Mouse (Mus musculus) ZHBTc4 (cell line): ENCODE results near the gene Tlr2.
"Not testable (repeated sequence)": the region's sequence is repeated elsewhere in the genome, so short reads cannot be mapped to it uniquely, and the experiment has no call there.

Experiments
- DNase-seq: peaks from one replicate; pipeline ENCODE4 v3.0.0-alpha.2; 2011; ENCODE audit warnings: low read depth, low spot score

Gene Tlr2

GRCm38 (mm10) chr3:83841095-83841850 is at the start of gene Tlr2:
TSS of gene Tlr2 (minus strand) at chr3:83841767.
- DNase-seq, result peak; percentile 76

- DNase-seq, result no peak
Measured at GRCm38 (mm10) chr3:83885163-83885562, 43.6 kb upstream of the Tlr2 start.

- DNase-seq, result peak; percentile 89
Measured at GRCm38 (mm10) chr3:83879261-83880050, 37.9 kb upstream of the Tlr2 start.

GRCm38 (mm10) chr3:83878801-83879200 is 37.2 kb upstream of the Tlr2 start:
- DNase-seq, result peak; percentile 55

GRCm38 (mm10) chr3:83876299-83876698 is 34.7 kb upstream of the Tlr2 start:
- peak; percentile 40 for DNase-seq

GRCm38 (mm10) chr3:83875078-83875477 is 33.5 kb upstream of the Tlr2 start:
- DNase-seq, result not testable (repeated sequence)

- peak; percentile 92 for DNase-seq
Measured at GRCm38 (mm10) chr3:83872853-83873252, 31.3 kb upstream of the Tlr2 start.

- peak; percentile 86 for DNase-seq
Measured at GRCm38 (mm10) chr3:83871962-83872361, 30.4 kb upstream of the Tlr2 start.

- DNase-seq, result peak; percentile 57
Measured at GRCm38 (mm10) chr3:83871559-83871958, 30.0 kb upstream of the Tlr2 start.

GRCm38 (mm10) chr3:83869776-83870175 is 28.2 kb upstream of the Tlr2 start:
- peak; percentile 64 for DNase-seq

- peak; percentile 37 for DNase-seq
Measured at GRCm38 (mm10) chr3:83867026-83867425, 25.5 kb upstream of the Tlr2 start.

- DNase-seq, result no peak
Measured at GRCm38 (mm10) chr3:83865216-83865615, 23.6 kb upstream of the Tlr2 start.

GRCm38 (mm10) chr3:83864064-83864548 is 22.5 kb upstream of the Tlr2 start:
- no peak for DNase-seq

GRCm38 (mm10) chr3:83862956-83863355 is 21.4 kb upstream of the Tlr2 start:
- no peak for DNase-seq

- no peak for DNase-seq
Measured at GRCm38 (mm10) chr3:83859595-83859994, 18.0 kb upstream of the Tlr2 start.

- DNase-seq, result no peak
Measured at GRCm38 (mm10) chr3:83859071-83859470, 17.5 kb upstream of the Tlr2 start.

- DNase-seq, result peak; percentile 59
Measured at GRCm38 (mm10) chr3:83857621-83858020, 16.1 kb upstream of the Tlr2 start.

- no peak for DNase-seq
Measured at GRCm38 (mm10) chr3:83855643-83856042, 14.1 kb upstream of the Tlr2 start.

- DNase-seq, result no peak
Measured at GRCm38 (mm10) chr3:83849341-83849740, 7.8 kb upstream of the Tlr2 start.

- DNase-seq, result no peak
Measured at GRCm38 (mm10) chr3:83844766-83845520, 3.4 kb upstream of the Tlr2 start.

GRCm38 (mm10) chr3:83839477-83839876 is 2.1 kb downstream of the Tlr2 start:
- no peak for DNase-seq

GRCm38 (mm10) chr3:83836685-83837084 is 4.9 kb downstream of the Tlr2 start:
- peak; percentile 56 for DNase-seq
